8 mouse cellular contexts compared by ENCODE assay signal in genomic region chr13:54610613-54610971, GRCm38 (mm10). TPM values are rescaled to one million over a fixed set of nuclear protein-coding genes. Genes with fewer than 3 reads are reported as not detected.
DNase-seq lines count a peak whose midpoint lies in the region; ATAC-seq and TF ChIP-seq lines count a peak whose summit lies in the region.

No protein-coding gene starts in this region.

- H3K27ac ChIP-seq in testis, adult 2 months (ENCODE audit: control insufficient read depth, insufficient read depth, low read depth, low read length), result peak overlapping the region; percentile 59; the same call in 1 of the 2 replicates
- H3K27ac ChIP-seq in hindbrain, embryonic 11.5 days (ENCODE audit: low read depth, low read length), result no peak overlapping the region
- H3K27ac ChIP-seq in macrophage, result no peak overlapping the region

- 8% methylated on average over 10 of the region's 13 CpGs for WGBS in hindbrain, embryonic 11.5 days
- WGBS in macrophage (ENCODE audit: missing documents), result 20% methylated on average over 11 of the region's 13 CpGs

- H3K4me3 ChIP-seq in testis, adult 2 months (ENCODE audit: control insufficient read depth, low read depth, low read length), result peak overlapping the region; percentile 75
- H3K4me3 ChIP-seq in hindbrain, embryonic 11.5 days (ENCODE audit: low read depth, low read length), result peak overlapping the region; percentile 57
- peak overlapping the region; percentile 41 for H3K4me3 ChIP-seq in macrophage (ENCODE audit: inconsistent target)

- peak overlapping the region; percentile 72 for H3K9ac ChIP-seq in hindbrain, embryonic 11.5 days (ENCODE audit: low read depth, low read length)

- H3K4me2 ChIP-seq in hindbrain, embryonic 11.5 days (replicated peaks; ENCODE audit: low read depth, low read length), result peak overlapping the region; percentile 80

- H3K79me2 ChIP-seq in macrophage (ENCODE audit: inconsistent target), result no peaks in the 10 kb centered on the region

- no peaks in the 10 kb centered on the region for H3K9me3 ChIP-seq in hindbrain, embryonic 11.5 days (ENCODE audit: control insufficient read depth, low read length)

- no peaks in the 10 kb centered on the region for H3K36me3 ChIP-seq in testis, adult 2 months (ENCODE audit: control insufficient read depth, insufficient read depth, low read length)
- H3K36me3 ChIP-seq in hindbrain, embryonic 11.5 days (ENCODE audit: control insufficient read depth, insufficient read depth, low read length), result no peaks in the 10 kb centered on the region
- no peaks in the 10 kb centered on the region for H3K36me3 ChIP-seq in macrophage (ENCODE audit: inconsistent target)

- H3K27me3 ChIP-seq in testis, adult 2 months (ENCODE audit: control insufficient read depth, insufficient read depth, low read length), result no peaks in the 10 kb centered on the region
- no peaks in the 10 kb centered on the region for H3K27me3 ChIP-seq in hindbrain, embryonic 11.5 days (ENCODE audit: control insufficient read depth, insufficient read depth, low read length)

- ATAC-seq in frontal cortex, adult (ENCODE audit: low TSS enrichment), result peak; percentile 45; the same call in 1 of the 2 replicates
- no peak for ATAC-seq in hindbrain, embryonic 11.5 days (ENCODE audit: low FRiP score)

- no peak for DNase-seq in frontal cortex, postnatal 14 days (ENCODE audit: low spot score in 2 of 2)
- DNase-seq in testis, postnatal 10 days (ENCODE audit: low spot score), result no peak
- no peak for DNase-seq in hindbrain, embryonic 11.5 days (ENCODE audit: low spot score)
- DNase-seq in urinary bladder, postnatal 4 days (ENCODE audit: low spot score in 2 of 2), result no peak
- no peak for DNase-seq in spleen, adult 18-20 months

- TF ChIP-seq POLR2A in testis, adult 2 months (IDR thresholded peaks at IDR 0.05; ENCODE audit: control insufficient read depth, low read depth, low read length), result no peak

- peaks cover 13% of the 10 kb centered on the region for H3K4me1 ChIP-seq in testis, adult 2 months (ENCODE audit: control insufficient read depth, insufficient read depth, low read length)
- no peaks in the 10 kb centered on the region; the same call in 1 of the 2 replicates for H3K4me1 ChIP-seq in hindbrain, embryonic 11.5 days (replicated peaks; ENCODE audit: control insufficient read depth, insufficient read depth, low read length)

- no peak for TF ChIP-seq CTCF in testis, adult 2 months (IDR thresholded peaks at IDR 0.05; ENCODE audit: control insufficient read depth, insufficient read depth, insufficient replicate concordance, low read depth, low read length)

RNA-seq across cellular contexts. Expression of gene Cltb, which starts 0.6 kb away (rescaled TPM):
- polyA plus RNA-seq in testis, adult 2 months (2012; rRNA removed), result 12.5 and 12.7 TPM in 2 replicates
- polyA plus RNA-seq in hindbrain, embryonic 11.5 days (2014; fragmentation: Nextera tagmentation; extraction: Ambion mirVana), result 32.3 and 36.8 TPM in 2 replicates
- 10 to 100 TPM in 12 of 26 experiments, 1 to 10 TPM in 14; 1.6 to 18.7 (median 9.4) TPM for total RNA-seq in macrophage (2018; cell fraction: chromatin; rRNA removed)
- total RNA-seq in macrophage (2018; cell fraction: cytosol; rRNA removed), result 10 to 100 TPM; 15.6 to 46.1 (median 29.9) TPM
- total RNA-seq in macrophage (2018; cell fraction: nucleus; rRNA removed), result 10 to 100 TPM in 14 of 26 experiments, 1 to 10 TPM in 12; 5.7 to 24.7 (median 10.8) TPM
- polyA plus RNA-seq in macrophage (2018), result 24.7 to 63.7 TPM (median 59.0 TPM) in 3 replicates

RNA-seq across cellular contexts. Expression of gene Faf2, which starts 11.0 kb away (rescaled TPM):
- polyA plus RNA-seq in testis, adult 2 months (2012; rRNA removed), result 23.6 and 31.8 TPM in 2 replicates
- 94.5 and 116 TPM in 2 replicates for polyA plus RNA-seq in hindbrain, embryonic 11.5 days (2014; fragmentation: Nextera tagmentation; extraction: Ambion mirVana)
- total RNA-seq in macrophage (2018; cell fraction: chromatin; rRNA removed), result 100 to 1,000 TPM in 9 of 26 experiments, 10 to 100 TPM in 17; 32.6 to 113 (median 90.3) TPM
- total RNA-seq in macrophage (2018; cell fraction: cytosol; rRNA removed), result 10 to 100 TPM; 20.9 to 44.9 (median 33.7) TPM
- total RNA-seq in macrophage (2018; cell fraction: nucleus; rRNA removed), result 10 to 100 TPM; 34.7 to 81.7 (median 62.8) TPM
- 29.7 to 65.4 TPM (median 34.7 TPM) in 3 replicates for polyA plus RNA-seq in macrophage (2018)

RNA-seq across cellular contexts. Expression of gene Higd2a, which starts 20.6 kb away (rescaled TPM):
- polyA plus RNA-seq in testis, adult 2 months (2012; rRNA removed), result 87.3 and 112 TPM in 2 replicates
- polyA plus RNA-seq in hindbrain, embryonic 11.5 days (2014; fragmentation: Nextera tagmentation; extraction: Ambion mirVana), result 166 and 167 TPM in 2 replicates
- 10 to 100 TPM in 1 of 26 experiments, 1 to 10 TPM in 20, not detected in 5; 1.9 to 17.1 (median 3.0) TPM for total RNA-seq in macrophage (2018; cell fraction: chromatin; rRNA removed)
- 100 to 1,000 TPM in 7 of 26 experiments, 10 to 100 TPM in 19; 55.4 to 128 (median 83.2) TPM for total RNA-seq in macrophage (2018; cell fraction: cytosol; rRNA removed)
- 10 to 100 TPM in 25 of 26 experiments, 1 to 10 TPM in 1; 9.8 to 27.3 (median 13.8) TPM for total RNA-seq in macrophage (2018; cell fraction: nucleus; rRNA removed)
- polyA plus RNA-seq in macrophage (2018), result 73.7 to 134 TPM (median 97.0 TPM) in 3 replicates

RNA-seq across cellular contexts. Expression of gene Nop16, which starts 20.7 kb away (rescaled TPM):
- 8.2 and 10.7 TPM in 2 replicates for polyA plus RNA-seq in testis, adult 2 months (2012; rRNA removed)
- polyA plus RNA-seq in hindbrain, embryonic 11.5 days (2014; fragmentation: Nextera tagmentation; extraction: Ambion mirVana), result 62.5 and 63.0 TPM in 2 replicates
- 1 to 10 TPM in 23 of 26 experiments, under 1 TPM in 3; 0.77 to 5.8 (median 2.2) TPM for total RNA-seq in macrophage (2018; cell fraction: chromatin; rRNA removed)
- total RNA-seq in macrophage (2018; cell fraction: cytosol; rRNA removed), result 10 to 100 TPM in 15 of 26 experiments, 1 to 10 TPM in 11; 5.9 to 16.8 (median 11.2) TPM
- total RNA-seq in macrophage (2018; cell fraction: nucleus; rRNA removed), result 10 to 100 TPM in 1 of 26 experiments, 1 to 10 TPM in 25; 1.6 to 11.1 (median 3.7) TPM
- 17.0 to 43.5 TPM (median 34.3 TPM) in 3 replicates for polyA plus RNA-seq in macrophage (2018)

RNA-seq across cellular contexts. Expression of gene Arl10, which starts 35.8 kb away (rescaled TPM):
- 1.8 and 2.3 TPM in 2 replicates for polyA plus RNA-seq in testis, adult 2 months (2012; rRNA removed)
- 28.4 and 39.1 TPM in 2 replicates for polyA plus RNA-seq in hindbrain, embryonic 11.5 days (2014; fragmentation: Nextera tagmentation; extraction: Ambion mirVana)
- total RNA-seq in macrophage (2018; cell fraction: chromatin; rRNA removed), result 10 to 100 TPM in 24 of 26 experiments, 1 to 10 TPM in 2; 8.9 to 85.6 (median 27.5) TPM
- total RNA-seq in macrophage (2018; cell fraction: cytosol; rRNA removed), result 10 to 100 TPM in 24 of 26 experiments, 1 to 10 TPM in 2; 8.9 to 26.4 (median 16.8) TPM
- 10 to 100 TPM; 17.8 to 75.2 (median 34.1) TPM for total RNA-seq in macrophage (2018; cell fraction: nucleus; rRNA removed)
- 9.2 to 23.9 TPM (median 19.0 TPM) in 3 replicates for polyA plus RNA-seq in macrophage (2018)
